Mouse (Mus musculus) lung, adult 2 months (tissue): ENCODE data around the gene Slc48a1. TPM values are rescaled to one million over a fixed set of nuclear protein-coding genes. Genes with fewer than 3 reads are reported as not detected.

Experiments used
- DNase-seq: peaks from one replicate; pipeline ENCODE4 v3.0.0; 2022
- H3K4me1 ChIP-seq: fragments of 200-500 bp; 2 replicates; pipeline ENCODE4 v1.6.1; 2011; ENCODE audit warnings: low read length; ENCODE audit not compliant: control insufficient read depth, insufficient read depth
- H3K4me3 ChIP-seq: fragments of 200-500 bp; replicated peaks from 2 replicates; pipeline ENCODE3; 2011; ENCODE audit warnings: low read depth, mild to moderate bottlenecking, control low read depth, low read length; ENCODE audit errors: extremely low read depth
- CTCF ChIP-seq: fragments of 200-500 bp; IDR thresholded peaks from 2 replicates; pipeline ENCODE4 v1.5.1; 2011; ENCODE audit warnings: mild to moderate bottlenecking, low read length, control low read depth; ENCODE audit not compliant: insufficient read depth
- POLR2A ChIP-seq: fragments of 200-500 bp; IDR thresholded peaks from 2 replicates; pipeline ENCODE4 v1.6.1; 2011; ENCODE audit warnings: low read depth, mild to moderate bottlenecking, control low read depth, low read length, borderline replicate concordance; ENCODE audit errors: extremely low read depth
- WGBS: fragments of 180-500 bp; shearing (Covaris S2); methylation state at CpG from one replicate; pipeline ENCODE4 v1.1.7; 2018; 5-methylcytosine and 5-hydroxymethylcytosine counted together
- polyA plus RNA-seq: library from polyadenylated mRNA; depleted of rRNA; stranded (reverse); fragments of >200 nt; gene quantifications from 2 replicates; pipeline ENCODE4 v1.2.3, GENCODE M21; 2012; rRNA removed

Slc48a1 gene
- polyA plus RNA-seq = 158 and 174 TPM in 2 replicates

GRCm38 (mm10) chr15:97778311-97779098 lies at the start of gene Slc48a1:
Slc48a1 (plus strand) TSS chr15:97778520.
- no peak for DNase-seq
- 54% methylated on average over 8 of the region's 8 CpGs for WGBS
- Histone ChIP-seq H3K4me3 (no peak within 1 kb of the TSS), H3K4me1 (peaks cover 22% of the 10 kb centered on the region)
- no peak for TF ChIP-seq POLR2A
- no peak for TF ChIP-seq CTCF

GRCm38 (mm10) chr15:97728804-97729203 lies 49.5 kb upstream of the Slc48a1 start:
- no peak for DNase-seq
- 48% methylated on average over 7 of the region's 7 CpGs for WGBS
- Histone ChIP-seq H3K4me3 (no peak overlapping the region), H3K4me1 (no peaks in the 10 kb centered on the region)
- no peak for TF ChIP-seq POLR2A
- no peak for TF ChIP-seq CTCF

GRCm38 (mm10) chr15:97730365-97730764 lies 48.0 kb upstream of the Slc48a1 start:
- DNase-seq = no peak

DNA sequence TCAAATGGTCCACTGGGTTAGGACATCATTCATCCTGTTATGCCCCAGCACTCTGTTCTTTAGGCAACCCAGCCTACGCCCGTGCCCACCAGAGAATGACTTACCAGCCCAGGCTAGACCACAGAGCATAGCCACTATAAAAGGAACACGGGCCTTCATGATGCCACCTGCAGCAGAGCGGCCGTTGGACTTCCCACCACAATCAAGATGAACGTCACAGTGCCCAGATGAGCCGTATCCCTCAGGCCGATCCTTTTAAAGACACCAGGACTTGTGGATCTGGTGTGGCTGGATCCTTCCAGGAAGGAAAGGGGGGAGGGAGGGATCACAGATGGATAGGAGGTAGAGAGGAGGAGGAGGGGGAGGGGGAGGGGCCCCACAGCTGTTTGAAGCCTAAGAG lies 47.2 kb upstream of the Slc48a1 start, which contains the start of gene Endou:
Gene Endou (minus strand): TSS at position 229 of the 400 bp plus-strand sequence.
- no peak within 1 kb of the TSS for H3K4me3 ChIP-seq
- no peak for DNase-seq
- H3K4me1 ChIP-seq = no peaks in the 10 kb centered on the region
- TF ChIP-seq CTCF = no peak
- TF ChIP-seq POLR2A = no peak
- 79% methylated on average over 8 of the region's 8 CpGs for WGBS

More at GRCm38 (mm10) chr15:97730365-97730764, 48.0 kb upstream of the Slc48a1 start:
- no peak for TF ChIP-seq POLR2A
- no peak for TF ChIP-seq CTCF
- WGBS = 50% methylated on average over 6 of the region's 6 CpGs
- Histone ChIP-seq H3K4me3 (no peak overlapping the region), H3K4me1 (no peaks in the 10 kb centered on the region)

DNA sequence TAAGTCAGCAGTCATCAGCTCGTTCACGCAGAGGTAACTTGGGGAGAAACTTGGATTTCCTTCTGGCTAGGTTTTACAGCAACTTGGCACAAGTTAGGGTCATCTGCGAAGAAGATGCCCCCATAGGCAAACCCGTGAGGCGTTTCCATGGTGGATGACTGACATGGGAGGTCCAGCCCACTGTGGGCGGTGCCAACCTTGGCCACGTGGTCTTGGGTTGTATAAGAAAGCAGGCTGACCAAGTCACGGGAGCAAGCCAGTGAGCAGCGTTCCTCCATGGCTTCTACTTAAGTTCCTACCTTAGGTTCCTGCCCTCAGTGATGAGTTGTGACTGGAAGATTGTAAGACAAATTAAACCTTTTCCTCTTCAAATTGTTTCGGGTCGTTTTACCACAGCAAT lies 46.3 kb upstream of the Slc48a1 start:
- Histone ChIP-seq H3K4me3 (no peak overlapping the region), H3K4me1 (no peaks in the 10 kb centered on the region)
- DNase-seq = no peak
- 87% methylated on average over 11 of the region's 11 CpGs for WGBS
- TF ChIP-seq CTCF (no peak), POLR2A (no peak)

GRCm38 (mm10) chr15:97738923-97739322 lies 39.4 kb upstream of the Slc48a1 start:
- 72% methylated on average over 7 of the region's 7 CpGs for WGBS
- TF ChIP-seq POLR2A (no peak), CTCF (no peak)
- no peaks in the 10 kb centered on the region for H3K4me1 ChIP-seq

DNA sequence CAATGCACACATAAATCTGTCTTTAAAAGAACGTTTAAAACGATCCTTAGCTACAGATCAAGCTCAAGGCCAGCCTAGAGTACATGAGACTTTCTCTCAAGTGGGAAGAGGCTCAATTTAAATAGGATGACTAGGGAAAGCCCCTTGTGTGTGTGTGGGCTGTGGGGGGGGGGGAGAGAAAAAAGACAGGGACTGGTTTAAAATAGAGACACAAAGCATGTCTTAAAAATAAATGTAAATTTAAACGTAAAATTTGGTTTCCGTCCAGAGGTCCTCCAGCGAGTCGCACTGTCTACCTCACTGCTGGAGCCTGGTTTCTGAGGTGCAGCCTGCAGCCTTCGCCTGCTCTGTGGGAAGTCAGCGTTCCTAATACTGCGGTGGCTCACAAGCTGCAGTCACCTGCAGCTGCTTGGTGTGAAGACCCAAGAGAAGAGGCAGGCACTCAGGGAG lies 38.0 kb upstream of the Slc48a1 start:
- 77% methylated on average over 9 of the region's 9 CpGs for WGBS
- H3K4me3 ChIP-seq = no peak overlapping the region
- DNase-seq = no peak
- no peaks in the 10 kb centered on the region; the same call in 1 of the 2 replicates for H3K4me1 ChIP-seq
- TF ChIP-seq POLR2A (no peak), CTCF (no peak)

More at GRCm38 (mm10) chr15:97738923-97739322, 39.4 kb upstream of the Slc48a1 start:
- H3K4me3 ChIP-seq = no peak overlapping the region
- DNase-seq = no peak

- TF ChIP-seq POLR2A = no peak
- no peak for TF ChIP-seq CTCF
- Histone ChIP-seq H3K4me3 (no peak overlapping the region), H3K4me1 (no peaks in the 10 kb centered on the region; the same call in 1 of the 2 replicates)
- 65% methylated on average over 12 of the region's 12 CpGs for WGBS
- no peak for DNase-seq
These were observed 36.7 kb upstream of the Slc48a1 start for GRCm38 (mm10) chr15:97741662-97742061.

DNA sequence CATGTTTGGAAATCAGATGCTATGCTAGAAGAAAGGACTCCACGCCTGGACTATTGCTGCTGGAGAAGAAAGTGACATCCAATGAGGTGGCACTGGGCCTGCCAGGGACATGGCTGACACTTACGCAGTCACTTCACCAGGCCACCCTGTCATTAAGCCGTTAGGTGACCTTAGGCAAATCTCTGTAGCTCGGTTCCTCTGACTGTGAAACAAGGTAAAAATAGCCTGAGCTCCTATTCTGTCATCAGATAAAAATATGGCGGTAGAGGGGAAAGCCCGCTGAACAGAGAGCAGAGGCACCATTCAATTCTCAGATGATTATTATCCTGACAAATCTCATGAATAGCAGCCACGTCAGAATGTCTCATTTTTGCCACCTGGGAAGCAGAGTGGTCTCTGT lies 36.2 kb upstream of the Slc48a1 start:
- 52% methylated on average over 7 of the region's 7 CpGs for WGBS
- DNase-seq = no peak
- Histone ChIP-seq H3K4me1 (no peaks in the 10 kb centered on the region; the same call in 1 of the 2 replicates), H3K4me3 (no peak overlapping the region)
- no peak for TF ChIP-seq POLR2A
- no peak for TF ChIP-seq CTCF

- no peaks in the 10 kb centered on the region; the same call in 1 of the 2 replicates for H3K4me1 ChIP-seq
- DNase-seq = no peak
- no peak for TF ChIP-seq POLR2A
- no peak for TF ChIP-seq CTCF
- WGBS = 44% methylated on average over 4 of the region's 4 CpGs
- H3K4me3 ChIP-seq = no peak overlapping the region
These were observed 35.7 kb upstream of the Slc48a1 start for GRCm38 (mm10) chr15:97742600-97742999.
